Mouse (Mus musculus) liver, postnatal 0 days (tissue): ENCODE measurements around the gene Ankrd9. TPM values are rescaled to one million over a fixed set of nuclear protein-coding genes. Genes with fewer than 3 reads are reported as not detected.
A peak's percentile ranks its signal among the peaks of the same experiment; 100 is the strongest.

Source experiments
- ATAC-seq: fragments of 200-750 bp; cut with Nextera tagmentation; 2 replicates; pipeline ENCODE4 v1.8.0; 2017; ENCODE audit warnings: mild to moderate bottlenecking, moderate library complexity
- DNase-seq: peaks from one replicate; pipeline ENCODE4 v3.0.0-alpha.2; 2016
- H3K27ac ChIP-seq: fragments of 300-500 bp; sonication (generic); 2 replicates; pipeline ENCODE4 v1.5.1; 2014; ENCODE audit warnings: antibody characterized with exemption, moderate library complexity, mild to moderate bottlenecking, low read depth
- H3K27me3 ChIP-seq: fragments of 300-500 bp; sonication (generic); 2 replicates; pipeline ENCODE4 v1.6.1; 2014; ENCODE audit warnings: low read length, control low read depth, mixed read lengths; ENCODE audit not compliant: insufficient read depth
- H3K36me3 ChIP-seq: fragments of 300-500 bp; sonication (generic); replicated peaks from 2 replicates; pipeline ENCODE4 v1.6.1; 2014; ENCODE audit warnings: mild to moderate bottlenecking, control low read depth, low read length, moderate library complexity, mixed read lengths; ENCODE audit not compliant: insufficient read depth
- H3K4me1 ChIP-seq: fragments of 300-500 bp; sonication (generic); 2 replicates; pipeline ENCODE4 v1.6.1; 2014; ENCODE audit warnings: antibody characterized with exemption, mild to moderate bottlenecking, control low read depth; ENCODE audit not compliant: insufficient read depth
- H3K4me2 ChIP-seq: fragments of 300-500 bp; sonication (generic); 2 replicates; pipeline ENCODE4 v1.6.1; 2014; ENCODE audit warnings: low read depth, mild to moderate bottlenecking, low read length, moderate library complexity, mixed read lengths
- H3K4me3 ChIP-seq: fragments of 300-500 bp; sonication (generic); 2 replicates; pipeline ENCODE4 v1.5.1; 2014; ENCODE audit warnings: low read depth, low read length
- H3K9ac ChIP-seq: fragments of 300-500 bp; sonication (generic); replicated peaks from 2 replicates; pipeline ENCODE4 v1.6.1; 2014; ENCODE audit warnings: mild to moderate bottlenecking, moderate library complexity
- H3K9me3 ChIP-seq: fragments of 300-500 bp; sonication (generic); 2 replicates; pipeline ENCODE4 v1.6.1; 2016; ENCODE audit warnings: mild to moderate bottlenecking, control low read depth, low read length, mixed read lengths
- CTCF ChIP-seq: sonication (generic); IDR thresholded peaks from 2 replicates; pipeline ENCODE4 v1.5.1; 2016; ENCODE audit warnings: antibody characterized with exemption, low read depth
- EP300 ChIP-seq: IDR thresholded peaks from 2 replicates; pipeline ENCODE4 v1.6.1; 2016; ENCODE audit warnings: antibody characterized with exemption, low read depth, mild to moderate bottlenecking
- WGBS: fragments of 180-500 bp; shearing (Covaris S2); extraction: QIAGEN DNeasy Blood & Tissue Kit; methylation state at CpG from one replicate; pipeline ENCODE4 v1.1.7; 2014; ENCODE audit not compliant: insufficient replicate concordance; 5-methylcytosine and 5-hydroxymethylcytosine counted together
- polyA plus RNA-seq: library from polyadenylated mRNA; unstranded; fragments of >200 nt; fragmentation: Nextera tagmentation; extraction: Ambion mirVana; gene quantifications from 2 replicates; pipeline ENCODE4 v1.2.1, GENCODE M21; 2015

Gene Ankrd9
- polyA plus RNA-seq, 1 experiment from 2014 or later, result 16.5 TPM

DNA sequence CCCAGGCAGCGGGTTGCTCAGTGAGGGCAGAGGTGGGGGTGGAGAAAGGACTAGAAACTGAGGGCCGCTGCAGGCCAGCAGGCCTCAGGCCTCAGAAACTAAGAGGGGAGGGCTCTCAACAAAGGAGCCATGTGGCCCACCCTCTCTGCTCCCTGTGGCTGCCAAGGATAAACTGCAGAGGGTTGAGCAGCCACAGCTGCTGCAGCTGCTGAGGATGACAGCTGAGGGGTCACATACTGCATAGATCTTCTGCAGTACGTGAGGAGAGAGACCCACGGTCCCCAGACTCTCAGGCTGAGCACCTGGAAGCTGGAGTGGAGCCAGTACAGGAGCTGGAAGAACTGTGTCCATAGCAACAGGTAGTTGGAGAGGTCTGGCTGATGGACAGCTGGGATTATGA lies 5.8 kb upstream of the Ankrd9 start:
- WGBS, result 87% methylated on average over 4 of the region's 4 CpGs
- Histone ChIP-seq H3K36me3 (no peaks in the 10 kb centered on the region), H3K4me3 (no peak overlapping the region), H3K27me3 (no peaks in the 10 kb centered on the region), H3K9me3 (no peaks in the 10 kb centered on the region), H3K4me1 (peaks cover 5% of the 10 kb centered on the region), H3K27ac (no peak overlapping the region), H3K4me2 (no peak overlapping the region), H3K9ac (no peak overlapping the region)
- ATAC-seq, result no peak
- DNase-seq, result no peak
- TF ChIP-seq CTCF (no peak), EP300 (no peak)

DNA sequence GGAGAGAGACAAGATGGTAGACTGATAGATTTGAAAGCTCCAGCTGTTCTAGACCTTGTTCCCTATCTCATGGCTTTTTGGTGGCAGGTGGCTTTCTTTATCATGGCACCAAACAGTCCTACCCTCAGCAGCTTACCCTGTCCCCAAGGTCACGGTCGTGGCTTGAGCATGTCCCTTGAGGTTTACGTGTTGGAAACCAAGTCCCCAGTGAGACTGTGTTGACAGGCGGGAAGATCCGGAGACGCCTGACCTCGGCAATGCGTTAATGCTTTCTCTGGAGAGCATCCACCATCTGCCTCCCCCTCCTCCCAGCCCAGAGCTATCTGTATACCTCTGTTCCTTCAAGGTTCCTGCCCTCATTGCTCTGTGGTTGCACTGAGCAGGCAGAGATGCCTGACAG lies 4.9 kb upstream of the Ankrd9 start:
- DNase-seq, result no peak
- WGBS, result 65% methylated on average over 8 of the region's 8 CpGs

GRCm38 (mm10) chr12:110983083-110983482 lies 4.2 kb upstream of the Ankrd9 start:
- no peaks in the 10 kb centered on the region for H3K27me3 ChIP-seq
- H3K9ac ChIP-seq, result no peak overlapping the region
- H3K4me2 ChIP-seq, result no peak overlapping the region
- H3K9me3 ChIP-seq, result no peaks in the 10 kb centered on the region
- DNase-seq, result no peak
- H3K36me3 ChIP-seq, result no peaks in the 10 kb centered on the region
- ATAC-seq, result no peak
- no peak overlapping the region for H3K4me3 ChIP-seq
- H3K27ac ChIP-seq, result no peak overlapping the region
- peaks cover 14% of the 10 kb centered on the region for H3K4me1 ChIP-seq
- no peak for TF ChIP-seq EP300
- no peak for TF ChIP-seq CTCF
- WGBS, result 72% methylated on average over 8 of the region's 8 CpGs

More for the DNA sequence above, 4.9 kb upstream of the Ankrd9 start:
- no peaks in the 10 kb centered on the region for H3K9me3 ChIP-seq
- H3K27ac ChIP-seq, result no peak overlapping the region
- H3K9ac ChIP-seq, result no peak overlapping the region
- no peaks in the 10 kb centered on the region for H3K27me3 ChIP-seq
- H3K4me1 ChIP-seq, result peaks cover 11% of the 10 kb centered on the region
- H3K4me3 ChIP-seq, result no peak overlapping the region
- TF ChIP-seq CTCF (no peak), EP300 (no peak)
- no peaks in the 10 kb centered on the region for H3K36me3 ChIP-seq
- ATAC-seq, result no peak
- H3K4me2 ChIP-seq, result no peak overlapping the region

GRCm38 (mm10) chr12:110981736-110982135 lies 2.9 kb upstream of the Ankrd9 start:
- peaks cover 25% of the 10 kb centered on the region for H3K4me1 ChIP-seq
- H3K27me3 ChIP-seq, result no peaks in the 10 kb centered on the region
- no peaks in the 10 kb centered on the region for H3K9me3 ChIP-seq
- H3K36me3 ChIP-seq, result peaks cover 7% of the 10 kb centered on the region
- TF ChIP-seq EP300 (no peak), CTCF (no peak)
- no peak overlapping the region for H3K27ac ChIP-seq
- no peak overlapping the region for H3K9ac ChIP-seq
- ATAC-seq (no peak), DNase-seq (no peak)
- WGBS, result 81% methylated on average over 3 of the region's 3 CpGs
- H3K4me3 ChIP-seq, result no peak overlapping the region
- H3K4me2 ChIP-seq, result no peak overlapping the region

GRCm38 (mm10) chr12:110979808-110980207 lies 968 bp upstream of the Ankrd9 start:
- peaks cover 27% of the 10 kb centered on the region for H3K36me3 ChIP-seq
- no peak overlapping the region for H3K27ac ChIP-seq
- H3K9ac ChIP-seq, result 0 out of 2 replicates have a peak overlapping the region, but pooled peaks have one; percentile 96
- peaks cover 35% of the 10 kb centered on the region for H3K4me1 ChIP-seq
- no peaks in the 10 kb centered on the region for H3K27me3 ChIP-seq
- ATAC-seq (no peak), DNase-seq (no peak)
- H3K9me3 ChIP-seq, result no peaks in the 10 kb centered on the region
- no peak for TF ChIP-seq CTCF
- TF ChIP-seq EP300, result no peak
- peak overlapping the region; percentile 96; the same call in 1 of the 2 replicates for H3K4me3 ChIP-seq
- peak overlapping the region; percentile 99 for H3K4me2 ChIP-seq
- 57% methylated on average over 3 of the region's 3 CpGs for WGBS

GRCm38 (mm10) chr12:110977896-110978606 lies 789 bp downstream of the Ankrd9 start:
- H3K4me2 ChIP-seq, result peak overlapping the region; percentile 99
- peaks cover 51% of the 10 kb centered on the region for H3K4me1 ChIP-seq
- 49% methylated on average over 14 of the region's 14 CpGs for WGBS
- no peaks in the 10 kb centered on the region for H3K27me3 ChIP-seq
- H3K9me3 ChIP-seq, result no peaks in the 10 kb centered on the region
- no peak for DNase-seq
- H3K4me3 ChIP-seq, result peak overlapping the region; percentile 96
- no peak for TF ChIP-seq EP300
- TF ChIP-seq CTCF, result 0 out of 2 replicates have a peak, but pooled peaks have one; percentile 2
- H3K9ac ChIP-seq, result peak overlapping the region; percentile 96
- ATAC-seq, result no peak
- peak overlapping the region; percentile 97 for H3K27ac ChIP-seq
- H3K36me3 ChIP-seq, result peaks cover 35% of the 10 kb centered on the region
